Mouse (Mus musculus) thymus, adult 2 months (tissue): Measurements from ENCODE around the gene Tanc1.

Experiments used
- CTCF ChIP-seq: fragments of 200-500 bp; IDR thresholded peaks from 2 replicates; pipeline ENCODE4 v1.5.1; 2012; ENCODE audit warnings: mild to moderate bottlenecking, control low read depth, low read length, moderate library complexity, borderline replicate concordance; ENCODE audit not compliant: control insufficient read depth, poor library complexity, insufficient read depth; ENCODE audit errors: extremely low read depth
- POLR2A ChIP-seq: fragments of 200-500 bp; IDR thresholded peaks from 2 replicates; pipeline ENCODE4 v1.6.1; 2012; ENCODE audit warnings: mild to moderate bottlenecking, low read length, control low read depth, moderate library complexity; ENCODE audit not compliant: control insufficient read depth, poor library complexity, insufficient read depth; ENCODE audit errors: extremely low read depth

GRCm38 (mm10) chr2:59760731-59761130, 148.9 kb downstream of the Tanc1 start:
- TF ChIP-seq POLR2A (no peak), CTCF (no peak)
